Comparison of ENCODE assay signal across 8 mouse cellular contexts in genomic region chr4:46038892-46039751, GRCm38 (mm10). TPM values are rescaled to one million over a fixed set of nuclear protein-coding genes. Genes with fewer than 3 reads are reported as not detected.
DNase-seq lines count a peak whose midpoint lies in the region; ATAC-seq and TF ChIP-seq lines count a peak whose summit lies in the region.

Gene Tmod1, plus strand, starts transcription at chr4:46038935.

- peak; percentile 79 for ATAC-seq in embryonic facial prominence, embryonic 14.5 days (ENCODE audit: low read depth)
- peak; percentile 39; the same call in 1 of the 2 replicates for ATAC-seq in limb, embryonic 14.5 days (ENCODE audit: low FRiP score, low read depth)
- ATAC-seq in midbrain, embryonic 13.5 days = peak; percentile 74

- no peak for TF ChIP-seq CTCF in kidney, adult 2 months (conservative IDR thresholded peaks at IDR 0.05; ENCODE audit: insufficient read depth, insufficient read length, low read depth, low read length)

- H3K36me3 ChIP-seq in embryonic facial prominence, embryonic 14.5 days (ENCODE audit: control insufficient read depth, insufficient read depth, low read length) = no peaks in the 10 kb centered on the region
- H3K36me3 ChIP-seq in kidney, adult 2 months (ENCODE audit: control insufficient read depth, insufficient read depth, low read length) = no peaks in the 10 kb centered on the region
- H3K36me3 ChIP-seq in limb, embryonic 14.5 days (ENCODE audit: control insufficient read depth, insufficient read depth, low read length) = no peaks in the 10 kb centered on the region
- H3K36me3 ChIP-seq in midbrain, embryonic 13.5 days = no peaks in the 10 kb centered on the region

- WGBS in embryonic facial prominence, embryonic 14.5 days = 1% methylated on average over 23 of the region's 72 CpGs
- WGBS in kidney, adult 2 months = 1% methylated on average over 72 of the region's 72 CpGs
- 1% methylated on average over 34 of the region's 72 CpGs for WGBS in limb, embryonic 14.5 days
- WGBS in midbrain, embryonic 13.5 days = under 1% methylated on average over 57 of the region's 72 CpGs

- peak within 1 kb of the TSS; percentile 98 for H3K4me2 ChIP-seq in embryonic facial prominence, embryonic 14.5 days (ENCODE audit: low read depth, low read length)
- peak within 1 kb of the TSS; percentile 99 for H3K4me2 ChIP-seq in limb, embryonic 14.5 days (replicated peaks; ENCODE audit: low read depth, low read length, severe bottlenecking)
- H3K4me2 ChIP-seq in midbrain, embryonic 13.5 days (replicated peaks) = peak within 1 kb of the TSS; percentile 95

- H3K27ac ChIP-seq in embryonic facial prominence, embryonic 14.5 days (replicated peaks; ENCODE audit: low read depth, low read length) = no peak within 1 kb of the TSS
- no peak within 1 kb of the TSS for H3K27ac ChIP-seq in kidney, adult 2 months (ENCODE audit: insufficient read depth, low read depth, low read length)
- no peak within 1 kb of the TSS for H3K27ac ChIP-seq in limb, embryonic 14.5 days (replicated peaks; ENCODE audit: low read depth, low read length)
- H3K27ac ChIP-seq in midbrain, embryonic 13.5 days = no peak within 1 kb of the TSS

- TF ChIP-seq POLR2A in kidney, adult 2 months (IDR thresholded peaks at IDR 0.05; ENCODE audit: low read depth, low read length) = no peak
- TF ChIP-seq POLR2A in limb, embryonic 14.5 days (IDR thresholded peaks at IDR 0.05; ENCODE audit: borderline replicate concordance, extremely low read depth, insufficient read depth, insufficient read length) = no peak

- H3K27me3 ChIP-seq in embryonic facial prominence, embryonic 14.5 days (replicated peaks; ENCODE audit: control insufficient read depth, insufficient read depth, low read length) = peaks cover 44% of the 10 kb centered on the region
- H3K27me3 ChIP-seq in kidney, adult 2 months (replicated peaks; ENCODE audit: control insufficient read depth, insufficient read depth, low read length) = no peaks in the 10 kb centered on the region; the same call in 1 of the 2 replicates
- H3K27me3 ChIP-seq in limb, embryonic 14.5 days (ENCODE audit: control insufficient read depth, insufficient read depth, low read length) = peaks cover 35% of the 10 kb centered on the region
- peaks cover 50% of the 10 kb centered on the region for H3K27me3 ChIP-seq in midbrain, embryonic 13.5 days

- DNase-seq in urinary bladder, adult 2 months (ENCODE audit: low spot score) = peak; percentile 44
- DNase-seq in urinary bladder, postnatal 10 days (ENCODE audit: low spot score) = no peak
- peak; percentile 23 for DNase-seq in embryonic facial prominence, embryonic 14.5 days (ENCODE audit: low spot score)
- peak; percentile 69 to 74 for DNase-seq in heart, adult 9 months (ENCODE audit: low spot score in 2 of 2)
- peak; percentile 60 for DNase-seq in kidney, adult 2 months
- DNase-seq in limb, embryonic 14.5 days (ENCODE audit: low spot score) = no peak
- peak; percentile 68 to 72 for DNase-seq in spleen, postnatal 14 days (ENCODE audit: low spot score in 2 of 2)

- no peaks in the 10 kb centered on the region for H3K9me3 ChIP-seq in embryonic facial prominence, embryonic 14.5 days (ENCODE audit: control insufficient read depth, low read length)
- no peaks in the 10 kb centered on the region for H3K9me3 ChIP-seq in limb, embryonic 14.5 days (ENCODE audit: control insufficient read depth, low read length)
- no peaks in the 10 kb centered on the region for H3K9me3 ChIP-seq in midbrain, embryonic 13.5 days

- H3K9ac ChIP-seq in embryonic facial prominence, embryonic 14.5 days (ENCODE audit: low read depth, low read length) = peak within 1 kb of the TSS; percentile 62
- H3K9ac ChIP-seq in limb, embryonic 14.5 days (ENCODE audit: low read depth, low read length, severe bottlenecking) = peak within 1 kb of the TSS; percentile 60
- peak within 1 kb of the TSS; percentile 66 for H3K9ac ChIP-seq in midbrain, embryonic 13.5 days (replicated peaks)

- H3K4me1 ChIP-seq in embryonic facial prominence, embryonic 14.5 days (ENCODE audit: control insufficient read depth, insufficient read depth, low read length) = peaks cover 6% of the 10 kb centered on the region; the same call in 1 of the 2 replicates
- 0 out of 2 replicates have a peak, but pooled peaks cover 3% of the 10 kb centered on the region for H3K4me1 ChIP-seq in kidney, adult 2 months (ENCODE audit: control insufficient read depth, insufficient read depth, low read length)
- H3K4me1 ChIP-seq in limb, embryonic 14.5 days (ENCODE audit: control insufficient read depth, insufficient read depth, low read length) = peaks cover 5% of the 10 kb centered on the region; the same call in 1 of the 2 replicates
- peaks cover 26% of the 10 kb centered on the region for H3K4me1 ChIP-seq in midbrain, embryonic 13.5 days (replicated peaks)

- peak within 1 kb of the TSS; percentile 63 for H3K4me3 ChIP-seq in embryonic facial prominence, embryonic 14.5 days (ENCODE audit: low read depth, low read length)
- peak within 1 kb of the TSS; percentile 64 for H3K4me3 ChIP-seq in kidney, adult 2 months (ENCODE audit: insufficient read depth, low read depth, low read length)
- peak within 1 kb of the TSS; percentile 54 for H3K4me3 ChIP-seq in limb, embryonic 14.5 days (replicated peaks; ENCODE audit: low read length)
- peak within 1 kb of the TSS; percentile 50 for H3K4me3 ChIP-seq in midbrain, embryonic 13.5 days (replicated peaks)

RNA-seq across cellular contexts. Expression of gene Tmod1, which starts in this region (rescaled TPM):
- 7.0 and 7.9 TPM in 2 replicates for polyA plus RNA-seq in urinary bladder, adult 2 months (2012; rRNA removed)
- polyA plus RNA-seq in embryonic facial prominence, embryonic 14.5 days (2014; fragmentation: Nextera tagmentation; extraction: Ambion mirVana) = 26.3 and 38.8 TPM in 2 replicates
- polyA plus RNA-seq in kidney, adult 2 months (2012; rRNA removed) = 0.80 and 2.3 TPM in 2 replicates
- polyA plus RNA-seq in limb, embryonic 14.5 days (2012; rRNA removed) = 8.1 and 10.8 TPM in 2 replicates
- 9.9 and 15.8 TPM in 2 replicates for polyA plus RNA-seq in limb, embryonic 14.5 days (2014; fragmentation: Nextera tagmentation; extraction: Ambion mirVana)
- polyA plus RNA-seq in midbrain, embryonic 13.5 days (2015; fragmentation: Nextera tagmentation; extraction: Ambion mirVana) = 0.39 and 0.76 TPM in 2 replicates

Comparison
In these comparisons a context has a peak if more than half of its experiments do, and no peak if none do; other contexts are left out.
1. DNase-seq: peak in urinary bladder, adult 2 months (single experiment), embryonic facial prominence, embryonic 14.5 days (single experiment), heart, adult 9 months (2 of 2), kidney, adult 2 months (single experiment) and spleen, postnatal 14 days (2 of 2); none in urinary bladder, postnatal 10 days (single experiment) and limb, embryonic 14.5 days (single experiment).
2. Peak in ATAC-seq, H3K4me3 ChIP-seq, H3K9ac ChIP-seq and H3K4me2 ChIP-seq in midbrain, embryonic 13.5 days; RNA of the gene not detected or under 1 TPM.
3. Peak in every context shown above with its lines, with median percentiles within 50 percentile points of each other: ATAC-seq, H3K4me2 ChIP-seq, H3K4me3 ChIP-seq and H3K9ac ChIP-seq.